Mouse (Mus musculus): ENCODE results near the gene Celsr1. TPM values are rescaled to one million over a fixed set of nuclear protein-coding genes. Genes with fewer than 3 reads are reported as not detected.

The Celsr1 gene
- 0.49 and 0.60 TPM in 2 replicates for polyA plus RNA-seq (2012; rRNA removed)

- whole genome bisulfite sequencing: under 1% methylated on average over 80 of the region's 80 CpGs
- Histone ChIP-seq H3K4me1 (ENCODE audit: control insufficient read depth, insufficient read depth, low read length) (no peaks in the 10 kb centered on the region), H3K4me3 (replicated peaks; ENCODE audit: insufficient read depth, low read depth, low read length) (no peak within 1 kb of the TSS), H3K27ac (ENCODE audit: insufficient read depth, low read length) (no peak within 1 kb of the TSS), H3K27me3 (ENCODE audit: control insufficient read depth, insufficient read depth, low read length) (no peaks in the 10 kb centered on the region; the same call in 1 of the 2 replicates)
- no peak for DNase-seq
- TF ChIP-seq POLR2A (IDR thresholded peaks at IDR 0.05; ENCODE audit: borderline replicate concordance, insufficient read depth, low read length) (no peak), CTCF (IDR thresholded peaks at IDR 0.05; ENCODE audit: borderline replicate concordance, insufficient read depth, low read depth, low read length) (no peak)
Observed at GRCm38 (mm10) chr15:86033191-86033841, at the start of gene Celsr1. TSS of gene Celsr1 (minus strand) at chr15:86033777.

DNA sequence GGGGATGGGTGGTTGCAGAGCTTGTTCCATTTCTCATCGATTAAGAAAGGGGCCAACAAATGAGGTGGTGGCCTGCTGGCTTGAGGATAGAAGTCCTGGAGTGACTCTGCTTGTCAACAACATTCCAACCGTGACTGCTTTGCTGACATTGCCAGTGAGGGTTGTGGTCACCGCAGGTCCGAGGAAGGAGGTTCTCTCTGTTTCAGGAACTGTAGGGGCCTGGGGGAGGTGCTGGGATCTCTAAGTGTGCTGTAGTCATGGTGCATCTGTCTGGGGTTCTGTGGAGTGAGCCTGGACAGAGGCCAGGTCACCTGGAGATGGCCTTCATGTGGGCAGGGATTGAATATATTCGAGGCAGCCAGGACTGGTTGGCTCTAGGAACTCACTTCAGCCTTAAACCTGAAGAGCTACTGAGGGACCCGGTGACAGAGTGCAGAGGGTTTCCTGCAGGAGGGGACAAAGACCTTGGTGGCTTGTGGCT is 49.7 kb upstream of the Celsr1 start:
- peaks cover 85% of the 10 kb centered on the region for H3K4me1 ChIP-seq (ENCODE audit: control insufficient read depth, insufficient read depth, low read length)
- TF ChIP-seq POLR2A (IDR thresholded peaks at IDR 0.05; ENCODE audit: borderline replicate concordance, insufficient read depth, low read length) (no peak), CTCF (IDR thresholded peaks at IDR 0.05; ENCODE audit: borderline replicate concordance, insufficient read depth, low read depth, low read length) (no peak)
- peak; percentile 57 to 59 for DNase-seq
- 7% methylated on average over 6 of the region's 6 CpGs for WGBS
- H3K4me3 ChIP-seq (replicated peaks; ENCODE audit: insufficient read depth, low read depth, low read length): no peak overlapping the region
- no peaks in the 10 kb centered on the region for H3K27me3 ChIP-seq (ENCODE audit: control insufficient read depth, insufficient read depth, low read length)
- peak overlapping the region; percentile 78 for H3K27ac ChIP-seq (ENCODE audit: insufficient read depth, low read length)

GRCm38 (mm10) chr15:86082551-86082961 is 49.0 kb upstream of the Celsr1 start:
- peaks cover 85% of the 10 kb centered on the region for H3K4me1 ChIP-seq (ENCODE audit: control insufficient read depth, insufficient read depth, low read length)
- no peak overlapping the region for H3K4me3 ChIP-seq (replicated peaks; ENCODE audit: insufficient read depth, low read depth, low read length)
- no peaks in the 10 kb centered on the region for H3K27me3 ChIP-seq (ENCODE audit: control insufficient read depth, insufficient read depth, low read length)
- DNase-seq: peak; percentile 89 to 91
- WGBS: 5% methylated on average over 11 of the region's 11 CpGs
- TF ChIP-seq CTCF (IDR thresholded peaks at IDR 0.05; ENCODE audit: borderline replicate concordance, insufficient read depth, low read depth, low read length) (no peak), POLR2A (IDR thresholded peaks at IDR 0.05; ENCODE audit: borderline replicate concordance, insufficient read depth, low read length) (no peak)
- peak overlapping the region; percentile 78 for H3K27ac ChIP-seq (ENCODE audit: insufficient read depth, low read length)

DNA sequence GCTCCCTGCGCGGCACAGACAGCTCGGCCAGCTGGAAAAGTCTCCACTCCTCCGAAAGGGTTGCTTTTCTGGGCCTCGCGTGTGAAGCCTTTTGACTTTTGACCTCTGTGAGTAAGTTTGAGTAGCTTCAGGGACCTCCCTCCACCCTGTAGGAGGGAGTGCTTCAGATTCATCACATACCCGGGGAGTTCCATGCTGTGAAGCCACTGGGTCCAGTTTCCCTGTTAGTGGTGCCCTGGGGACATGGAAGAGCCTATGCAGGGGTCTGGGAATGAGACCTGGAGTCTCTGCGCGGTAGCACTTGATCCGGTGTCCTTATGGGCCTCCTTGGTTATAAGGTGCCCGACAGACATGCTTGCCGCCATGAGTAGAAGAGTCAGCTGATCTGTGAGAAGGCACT is 48.1 kb upstream of the Celsr1 start:
- Histone ChIP-seq H3K27ac (ENCODE audit: insufficient read depth, low read length) (peak overlapping the region; percentile 78), H3K4me3 (replicated peaks; ENCODE audit: insufficient read depth, low read depth, low read length) (no peak overlapping the region), H3K27me3 (ENCODE audit: control insufficient read depth, insufficient read depth, low read length) (no peaks in the 10 kb centered on the region), H3K4me1 (ENCODE audit: control insufficient read depth, insufficient read depth, low read length) (peaks cover 79% of the 10 kb centered on the region)
- TF ChIP-seq POLR2A (IDR thresholded peaks at IDR 0.05; ENCODE audit: borderline replicate concordance, insufficient read depth, low read length): no peak
- no peak for TF ChIP-seq CTCF (IDR thresholded peaks at IDR 0.05; ENCODE audit: borderline replicate concordance, insufficient read depth, low read depth, low read length)
- 65% methylated on average over 12 of the region's 12 CpGs for WGBS
- no peak for DNase-seq

DNA sequence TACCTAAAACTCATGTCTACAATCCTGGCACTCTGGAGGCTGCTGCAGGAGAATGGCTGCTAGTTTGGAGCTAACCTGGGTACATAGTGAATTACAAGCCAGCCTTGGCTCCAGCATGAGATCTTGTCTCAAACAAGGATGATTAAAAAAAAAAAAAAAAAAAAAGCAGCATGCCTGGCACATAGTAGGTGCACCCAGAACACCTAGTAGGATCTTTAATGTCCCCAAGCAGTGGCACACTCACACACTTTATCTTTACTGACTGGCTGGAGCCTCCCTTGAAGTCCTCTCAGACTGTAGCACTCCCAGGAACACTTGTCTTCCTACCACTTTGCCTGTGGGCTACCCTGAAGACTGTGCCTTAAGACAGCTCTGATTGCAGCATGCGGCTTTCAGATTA is 46.8 kb upstream of the Celsr1 start:
- no peak for DNase-seq
- no peaks in the 10 kb centered on the region for H3K27me3 ChIP-seq (ENCODE audit: control insufficient read depth, insufficient read depth, low read length)
- no peak for TF ChIP-seq POLR2A (IDR thresholded peaks at IDR 0.05; ENCODE audit: borderline replicate concordance, insufficient read depth, low read length)
- no peak for TF ChIP-seq CTCF (IDR thresholded peaks at IDR 0.05; ENCODE audit: borderline replicate concordance, insufficient read depth, low read depth, low read length)
- peaks cover 74% of the 10 kb centered on the region for H3K4me1 ChIP-seq (ENCODE audit: control insufficient read depth, insufficient read depth, low read length)
- no peak overlapping the region for H3K27ac ChIP-seq (ENCODE audit: insufficient read depth, low read length)
- 92% methylated on average over 1 of the region's 1 CpGs for WGBS
- H3K4me3 ChIP-seq (replicated peaks; ENCODE audit: insufficient read depth, low read depth, low read length): no peak overlapping the region

DNA sequence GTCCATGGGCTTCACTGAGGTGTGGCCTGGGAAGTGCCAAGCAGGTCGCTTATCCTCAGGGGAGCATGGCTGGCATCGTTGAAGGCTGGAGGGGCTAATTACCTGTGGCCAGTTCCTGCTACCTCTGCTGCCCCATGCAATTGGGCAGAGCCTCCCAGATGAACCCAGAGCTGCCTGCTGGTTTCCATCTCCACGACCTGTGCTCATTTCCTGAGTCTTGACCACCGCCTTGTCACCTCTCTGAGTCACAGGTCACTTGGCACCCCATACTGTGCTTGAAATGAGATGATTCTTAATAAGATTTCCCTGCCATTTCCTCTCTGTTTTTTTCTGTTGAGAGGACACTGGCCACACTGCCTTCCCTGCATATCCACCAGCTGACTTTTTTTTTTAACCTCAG is 46.3 kb upstream of the Celsr1 start:
- no peak overlapping the region for H3K4me3 ChIP-seq (replicated peaks; ENCODE audit: insufficient read depth, low read depth, low read length)
- WGBS: 17% methylated on average over 4 of the region's 4 CpGs
- no peaks in the 10 kb centered on the region for H3K27me3 ChIP-seq (ENCODE audit: control insufficient read depth, insufficient read depth, low read length)
- H3K4me1 ChIP-seq (ENCODE audit: control insufficient read depth, insufficient read depth, low read length): peaks cover 70% of the 10 kb centered on the region
- no peak for TF ChIP-seq POLR2A (IDR thresholded peaks at IDR 0.05; ENCODE audit: borderline replicate concordance, insufficient read depth, low read length)
- no peak for TF ChIP-seq CTCF (IDR thresholded peaks at IDR 0.05; ENCODE audit: borderline replicate concordance, insufficient read depth, low read depth, low read length)
- DNase-seq: peak in 1 of 2 experiments; percentile 50
- H3K27ac ChIP-seq (ENCODE audit: insufficient read depth, low read length): peak overlapping the region; percentile 24; the same call in 1 of the 2 replicates

DNA sequence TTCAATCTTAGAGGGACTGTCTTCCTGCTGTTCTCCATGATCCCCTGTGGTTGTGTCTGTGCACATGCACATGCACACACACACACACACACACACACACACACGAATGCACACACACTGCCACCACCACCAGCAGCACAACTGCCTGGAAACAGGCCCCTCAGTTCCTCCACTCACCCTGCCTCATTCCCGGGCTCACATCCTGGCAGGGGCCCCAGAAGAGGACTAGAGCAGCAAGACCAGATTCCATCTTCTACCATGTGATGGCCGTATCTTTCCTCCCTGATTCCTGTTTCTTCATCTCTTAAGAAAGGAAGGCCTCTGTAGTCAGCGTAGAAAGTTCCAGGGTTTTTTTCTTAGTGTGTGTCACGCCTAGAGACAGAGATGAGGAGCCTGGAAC is 45.9 kb upstream of the Celsr1 start:
- WGBS: 39% methylated on average over 5 of the region's 5 CpGs
- Histone ChIP-seq H3K27ac (ENCODE audit: insufficient read depth, low read length) (peak overlapping the region; percentile 24; the same call in 1 of the 2 replicates), H3K4me3 (replicated peaks; ENCODE audit: insufficient read depth, low read depth, low read length) (no peak overlapping the region), H3K27me3 (ENCODE audit: control insufficient read depth, insufficient read depth, low read length) (no peaks in the 10 kb centered on the region), H3K4me1 (ENCODE audit: control insufficient read depth, insufficient read depth, low read length) (peaks cover 70% of the 10 kb centered on the region)
- no peak for DNase-seq
- TF ChIP-seq POLR2A (IDR thresholded peaks at IDR 0.05; ENCODE audit: borderline replicate concordance, insufficient read depth, low read length) (no peak), CTCF (IDR thresholded peaks at IDR 0.05; ENCODE audit: borderline replicate concordance, insufficient read depth, low read depth, low read length) (no peak)
